Mouse (Mus musculus): ENCODE data around the gene Mylip.

- TF ChIP-seq CTCF (IDR thresholded peaks at IDR 0.05; ENCODE audit: insufficient read depth, low read depth, low read length) (no peak), POLR2A (IDR thresholded peaks at IDR 0.05; ENCODE audit: insufficient read depth, low read depth, low read length) (no peak)
These were observed 53.5 kb downstream of the Mylip start for GRCm38 (mm10) chr13:45442918-45443535.

Measured in olfactory bulb, adult 2 months (tissue).